Mouse (Mus musculus): Measurements from ENCODE around the gene Cabin1.

DNA sequence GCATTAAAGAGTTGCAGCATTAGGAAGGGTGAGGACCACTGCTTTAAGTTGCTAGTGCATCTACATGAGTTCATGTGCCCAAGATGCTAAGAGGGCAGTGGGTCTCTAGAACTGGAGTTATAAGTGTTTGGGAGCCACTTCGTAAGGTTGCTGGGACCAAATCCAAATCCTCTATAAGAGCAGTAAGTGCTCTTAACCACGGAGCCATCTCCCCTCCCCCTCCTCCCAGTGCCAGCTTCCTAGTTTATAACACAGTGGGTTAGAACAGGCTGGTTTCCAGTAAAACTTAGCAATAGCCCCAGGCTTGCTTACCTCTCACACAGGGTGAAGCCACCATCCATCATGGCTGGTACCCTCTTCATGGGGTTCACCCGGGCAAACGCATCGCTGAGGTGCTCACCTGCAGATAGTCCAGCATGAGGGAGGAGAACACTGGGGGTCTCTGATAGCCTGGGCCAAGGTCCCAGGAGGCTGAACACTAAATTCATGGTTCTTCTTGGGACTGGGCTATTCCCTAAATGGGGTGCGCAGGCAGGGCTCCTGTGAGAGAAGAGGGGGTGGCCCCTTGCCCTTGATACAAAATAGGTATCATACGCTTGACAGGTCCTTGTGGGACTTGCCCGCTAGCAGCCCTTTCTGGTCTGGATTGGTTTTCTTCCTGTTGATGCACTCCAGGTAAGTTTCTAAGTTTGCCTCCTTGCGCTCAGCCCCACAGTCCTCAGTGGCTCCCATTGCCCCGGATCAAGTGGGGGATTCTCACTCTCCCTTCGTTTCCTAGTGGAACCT lies 32.8 kb upstream of the Cabin1 start:
- TF ChIP-seq CTCF (IDR thresholded peaks at IDR 0.05 in 2 of 3, conservative IDR thresholded peaks at IDR 0.05 in 1 of 3; ENCODE audit: control insufficient read depth in 1 of 3, insufficient read depth in 1 of 3, low read depth in 2 of 3, low read length in 3 of 3, poor library complexity in 1 of 3, severe bottlenecking in 1 of 3) (no peak), EP300 (IDR thresholded peaks at IDR 0.05; ENCODE audit: low read depth in 1 of 2, low read length in 2 of 2) (no peak), MEF2A (IDR thresholded peaks at IDR 0.05; ENCODE audit: extremely low read depth, insufficient replicate concordance, low read depth, low read length, poor library complexity, severe bottlenecking) (no peak)
